11 mouse cellular contexts compared by ENCODE assay signal in the genomic region with DNA sequence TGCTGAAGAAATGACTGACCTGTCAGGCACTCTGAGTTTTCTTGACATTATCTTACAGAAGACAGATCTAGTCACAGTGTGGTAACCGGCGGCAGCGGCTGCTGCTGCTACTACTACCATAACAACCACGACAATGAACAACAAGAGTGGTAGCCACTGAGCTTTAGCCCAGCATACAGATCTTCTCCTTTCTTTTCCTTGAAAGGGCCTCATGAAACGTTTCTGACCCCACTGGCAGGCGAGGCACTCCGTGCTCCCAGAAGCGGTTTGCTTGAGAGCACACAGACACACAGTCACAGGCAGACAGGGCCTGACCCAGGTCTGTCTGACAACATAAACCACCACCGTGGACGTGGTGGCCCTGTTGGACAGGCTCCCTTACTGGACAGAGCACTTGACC. TPM values are rescaled to one million over a fixed set of nuclear protein-coding genes. Genes with fewer than 3 reads are reported as not detected.
DNase-seq lines count a peak whose midpoint lies in the region; ATAC-seq and TF ChIP-seq lines count a peak whose summit lies in the region.
"Had no signal": no experiment of that assay in that cellular context is flagged by ENCODE, and none has a peak within 500 bp of the region (broad histone marks: within the 10 kb centered on the region; RNA-seq: fewer than 3 reads in every experiment).

No protein-coding gene starts in this region.

- ATAC-seq in liver, embryonic 12.5 days = no peak
- ATAC-seq in forebrain, embryonic 11.5 days (replicated peaks; ENCODE audit: low FRiP score) = no peak
- ATAC-seq in hindbrain, embryonic 16.5 days = no peak
- ATAC-seq: activated CD4-positive, CD25-positive, alpha-beta regulatory T cell, adult 4 months had no signal

- 0 out of 2 replicates have a peak overlapping the region, but pooled peaks have one; percentile 18 for H3K9ac ChIP-seq in liver, adult 2 months (ENCODE audit: low read depth, low read length)
- H3K9ac ChIP-seq in liver, embryonic 12.5 days = no peak overlapping the region
- peak overlapping the region; percentile 4; the same call in 1 of the 2 replicates for H3K9ac ChIP-seq in forebrain, embryonic 11.5 days (ENCODE audit: low read length)
- H3K9ac ChIP-seq in hindbrain, embryonic 16.5 days (ENCODE audit: low read depth, low read length) = peak overlapping the region; percentile 48; the same call in 1 of the 2 replicates

- no peak overlapping the region for H3K4me3 ChIP-seq in liver, adult 2 months (ENCODE audit: insufficient read depth, low read depth, low read length)
- no peak overlapping the region for H3K4me3 ChIP-seq in liver, embryonic 12.5 days
- no peak overlapping the region for H3K4me3 ChIP-seq in forebrain, embryonic 11.5 days (ENCODE audit: low read depth, low read length)
- H3K4me3 ChIP-seq in hindbrain, embryonic 16.5 days (ENCODE audit: low read length) = no peak overlapping the region
- 0 out of 2 replicates have a peak overlapping the region, but pooled peaks have one; percentile 3 for H3K4me3 ChIP-seq in small intestine, adult 2 months (ENCODE audit: low read depth, low read length)

- no peaks in the 10 kb centered on the region for H3K36me3 ChIP-seq in liver, adult 2 months (ENCODE audit: control insufficient read depth, insufficient read depth, low read length)
- H3K36me3 ChIP-seq in liver, embryonic 12.5 days = no peaks in the 10 kb centered on the region
- H3K36me3 ChIP-seq in forebrain, embryonic 11.5 days (ENCODE audit: control insufficient read depth, insufficient read depth, low read length) = no peaks in the 10 kb centered on the region; the same call in 1 of the 2 replicates
- no peaks in the 10 kb centered on the region for H3K36me3 ChIP-seq in hindbrain, embryonic 16.5 days (ENCODE audit: control insufficient read depth, insufficient read depth, low read length)
- no peaks in the 10 kb centered on the region for H3K36me3 ChIP-seq in small intestine, adult 2 months (ENCODE audit: control insufficient read depth, insufficient read depth, low read length)

- peaks cover 14% of the 10 kb centered on the region for H3K4me1 ChIP-seq in liver, adult 2 months (ENCODE audit: control insufficient read depth, insufficient read depth, low read length)
- H3K4me1 ChIP-seq in liver, embryonic 12.5 days = peaks cover 67% of the 10 kb centered on the region
- peaks cover 13% of the 10 kb centered on the region for H3K4me1 ChIP-seq in forebrain, embryonic 11.5 days (replicated peaks; ENCODE audit: control insufficient read depth, insufficient read depth, low read length)
- peaks cover 42% of the 10 kb centered on the region for H3K4me1 ChIP-seq in hindbrain, embryonic 16.5 days (ENCODE audit: control insufficient read depth, insufficient read depth, low read depth, low read length)
- peaks cover 30% of the 10 kb centered on the region for H3K4me1 ChIP-seq in small intestine, adult 2 months (ENCODE audit: control insufficient read depth, insufficient read depth, insufficient read length, low read length)

- WGBS in liver, adult 2 months = 70% methylated on average over 10 of the region's 10 CpGs
- WGBS in liver, embryonic 12.5 days (ENCODE audit: insufficient replicate concordance) = 49% methylated on average over 10 of the region's 10 CpGs
- 51% methylated on average over 10 of the region's 10 CpGs for WGBS in forebrain, embryonic 11.5 days
- 26% methylated on average over 10 of the region's 10 CpGs for WGBS in hindbrain, embryonic 16.5 days
- 70% methylated on average over 10 of the region's 10 CpGs for WGBS in small intestine, adult 2 months

- no peak overlapping the region for H3K4me2 ChIP-seq in liver, embryonic 12.5 days
- H3K4me2 ChIP-seq in forebrain, embryonic 11.5 days (ENCODE audit: low read depth, low read length, severe bottlenecking) = no peak overlapping the region
- H3K4me2 ChIP-seq in hindbrain, embryonic 16.5 days (ENCODE audit: low read length) = peak overlapping the region; percentile 35

- H3K27ac ChIP-seq in liver, adult 2 months (replicated peaks; ENCODE audit: insufficient read depth, low read depth, low read length) = no peak overlapping the region; the same call in 1 of the 2 replicates
- no peak overlapping the region for H3K27ac ChIP-seq in liver, embryonic 12.5 days
- 0 out of 2 replicates have a peak overlapping the region, but pooled peaks have one; percentile 1 for H3K27ac ChIP-seq in forebrain, embryonic 11.5 days (ENCODE audit: low read depth, low read length)
- H3K27ac ChIP-seq in hindbrain, embryonic 16.5 days (ENCODE audit: low read depth, low read length) = peak overlapping the region; percentile 51
- H3K27ac ChIP-seq in small intestine, adult 2 months (ENCODE audit: insufficient read depth, low read depth, low read length) = peak overlapping the region; percentile 90

- TF ChIP-seq CTCF in liver, adult 2 months (IDR thresholded peaks at IDR 0.05; ENCODE audit: low read depth, low read length) = no peak
- no peak for TF ChIP-seq CTCF in small intestine, adult 2 months (IDR thresholded peaks at IDR 0.05; ENCODE audit: extremely low read depth, insufficient read length, insufficient replicate concordance, low read depth, low read length)

- no peaks in the 10 kb centered on the region for H3K9me3 ChIP-seq in liver, embryonic 12.5 days (replicated peaks)
- no peaks in the 10 kb centered on the region for H3K9me3 ChIP-seq in forebrain, embryonic 11.5 days (ENCODE audit: control insufficient read depth, low read length)
- H3K9me3 ChIP-seq in hindbrain, embryonic 16.5 days (ENCODE audit: control insufficient read depth, low read length) = no peaks in the 10 kb centered on the region

- no peak for TF ChIP-seq POLR2A in liver, adult 2 months (IDR thresholded peaks at IDR 0.05; ENCODE audit: extremely low read depth, insufficient read depth, low read length)
- no peak for TF ChIP-seq POLR2A in small intestine, adult 2 months (IDR thresholded peaks at IDR 0.05; ENCODE audit: low read depth, low read length)

- H3K79me2 ChIP-seq in liver, adult 2 months (ENCODE audit: control insufficient read depth, insufficient read depth, low read length) = peaks cover 14% of the 10 kb centered on the region; the same call in 1 of the 2 replicates

- no peaks in the 10 kb centered on the region for H3K27me3 ChIP-seq in liver, adult 2 months (ENCODE audit: control insufficient read depth, insufficient read depth, low read length)
- 0 out of 2 replicates have a peak, but pooled peaks cover 15% of the 10 kb centered on the region for H3K27me3 ChIP-seq in liver, embryonic 12.5 days (replicated peaks)
- no peaks in the 10 kb centered on the region for H3K27me3 ChIP-seq in forebrain, embryonic 11.5 days (ENCODE audit: control insufficient read depth, insufficient read depth, low read length)
- H3K27me3 ChIP-seq in hindbrain, embryonic 16.5 days (replicated peaks; ENCODE audit: control insufficient read depth, insufficient read depth, low read length) = no peaks in the 10 kb centered on the region
- H3K27me3 ChIP-seq in small intestine, adult 2 months (ENCODE audit: control insufficient read depth, insufficient read depth, low read length) = no peaks in the 10 kb centered on the region

- no peak for DNase-seq in liver, adult 2 months (ENCODE audit: extremely low read depth, low read depth, low spot score)
- DNase-seq in forebrain, embryonic 11.5 days (ENCODE audit: low spot score) = no peak
- no peak for DNase-seq in MN1 (ENCODE audit: low spot score)
- DNase-seq in lung, postnatal 10 days = no peak
- DNase-seq: cerebellum, adult 9-11 months; gastrocnemius, postnatal 14 days; layer of hippocampus, postnatal 36 days had no signal

RNA-seq across cellular contexts. Expression of a gene that starts 3.7 kb away (rescaled TPM):
- total RNA-seq in liver, adult 2 months (2014; rRNA removed) = 1.4 and 2.2 TPM in 2 replicates
- polyA plus RNA-seq in liver, adult 2 months (2012; rRNA removed) = 2.0 and 2.1 TPM in 2 replicates
- polyA plus RNA-seq in liver, embryonic 12.5 days (2016; fragmentation: Nextera tagmentation; extraction: Ambion mirVana) = 0.84 and 0.93 TPM in 2 replicates
- 3.8 and 4.6 TPM in 2 replicates for polyA plus RNA-seq in forebrain, embryonic 11.5 days (2014; fragmentation: Nextera tagmentation; extraction: Ambion mirVana)
- 4.6 and 4.7 TPM in 2 replicates for polyA plus RNA-seq in hindbrain, embryonic 16.5 days (2015; fragmentation: Nextera tagmentation; extraction: Ambion mirVana)
- 9.9 and 12.7 TPM in 2 replicates for polyA plus RNA-seq in small intestine, adult 2 months (2012; rRNA removed)

RNA-seq across cellular contexts. Expression of a gene that starts 45.3 kb away (rescaled TPM):
- not detected in 2 replicates for total RNA-seq in liver, adult 2 months (2014; rRNA removed)
- not detected in 2 replicates for polyA plus RNA-seq in liver, adult 2 months (2012; rRNA removed)
- polyA plus RNA-seq in liver, embryonic 12.5 days (2016; fragmentation: Nextera tagmentation; extraction: Ambion mirVana) = not detected in 2 replicates
- polyA plus RNA-seq in forebrain, embryonic 11.5 days (2014; fragmentation: Nextera tagmentation; extraction: Ambion mirVana) = not detected in 2 replicates
- polyA plus RNA-seq in hindbrain, embryonic 16.5 days (2015; fragmentation: Nextera tagmentation; extraction: Ambion mirVana) = 0.99 and 1.3 TPM in 2 replicates
- not detected in 2 replicates for polyA plus RNA-seq in small intestine, adult 2 months (2012; rRNA removed)
- total RNA-seq: gastrocnemius, postnatal 14 days had no signal
- polyA plus RNA-seq: activated CD4-positive, CD25-positive, alpha-beta regulatory T cell, adult 4 months had no signal

RNA-seq across cellular contexts. Expression of a gene that starts 55.2 kb away (rescaled TPM):
- total RNA-seq in liver, adult 2 months (2014; rRNA removed) = not detected in 2 replicates
- not detected in 2 replicates for polyA plus RNA-seq in liver, adult 2 months (2012; rRNA removed)
- polyA plus RNA-seq in liver, embryonic 12.5 days (2016; fragmentation: Nextera tagmentation; extraction: Ambion mirVana) = 0.11 TPM in 1 of 2 replicates, not detected in the other
- polyA plus RNA-seq in forebrain, embryonic 11.5 days (2014; fragmentation: Nextera tagmentation; extraction: Ambion mirVana) = 0.23 and 0.32 TPM in 2 replicates
- 1.9 and 3.0 TPM in 2 replicates for polyA plus RNA-seq in hindbrain, embryonic 16.5 days (2015; fragmentation: Nextera tagmentation; extraction: Ambion mirVana)
- 0.50 and 0.51 TPM in 2 replicates for polyA plus RNA-seq in small intestine, adult 2 months (2012; rRNA removed)
- total RNA-seq: gastrocnemius, postnatal 14 days had no signal
- polyA plus RNA-seq: activated CD4-positive, CD25-positive, alpha-beta regulatory T cell, adult 4 months had no signal

Comparison
In these comparisons a context has a peak if more than half of its experiments do, and no peak if none do; other contexts are left out.
1. H3K27ac ChIP-seq: peak in forebrain, embryonic 11.5 days (single experiment), hindbrain, embryonic 16.5 days (single experiment) and small intestine, adult 2 months (single experiment); none in liver, adult 2 months (single experiment) and liver, embryonic 12.5 days (single experiment).